Mouse (Mus musculus): ENCODE measurements at regions not wholly inside any gene's neighbourhood (a gene's known extent, or its start where the extent isn't known, plus 50 kb on each side); places are given as distances from the start of the nearest gene placed in this dataset.
"Not testable (repeated sequence)": the region's sequence is repeated elsewhere in the genome, so short reads cannot be mapped to it uniquely, and the experiment has no call there.

- no peaks in the 10 kb centered on the region for H3K36me3 ChIP-seq (ENCODE audit: control insufficient read depth, insufficient read depth, low read length)
- H3K9me3 ChIP-seq (ENCODE audit: control insufficient read depth, low read length): no peaks in the 10 kb centered on the region
- 79% methylated on average over 4 of the region's 4 CpGs for WGBS
- no peak overlapping the region for H3K4me2 ChIP-seq (ENCODE audit: low read depth, low read length)
- H3K27ac ChIP-seq (ENCODE audit: low read length): no peak overlapping the region
- no peaks in the 10 kb centered on the region for H3K27me3 ChIP-seq (replicated peaks; ENCODE audit: control insufficient read depth, insufficient read depth, low read length)
- H3K4me1 ChIP-seq (ENCODE audit: control insufficient read depth, insufficient read depth, low read length): no peaks in the 10 kb centered on the region
- no peak overlapping the region for H3K4me3 ChIP-seq (ENCODE audit: low read length)
- no peak for ATAC-seq
- no peak overlapping the region for H3K9ac ChIP-seq (ENCODE audit: low read depth, low read length)
Measured at GRCm38 (mm10) chr11:111996395-111996794, 785.6 kb upstream of the Sox9 start.

GRCm38 (mm10) chr11:112010848-112011247, 771.2 kb upstream of the Sox9 start:
- not testable (repeated sequence) for H3K4me1 ChIP-seq (ENCODE audit: control insufficient read depth, insufficient read depth, low read length); H3K9ac ChIP-seq (ENCODE audit: low read depth, low read length); H3K4me2 ChIP-seq (ENCODE audit: low read depth, low read length); H3K9me3 ChIP-seq (ENCODE audit: control insufficient read depth, low read length); H3K27me3 ChIP-seq (replicated peaks; ENCODE audit: control insufficient read depth, insufficient read depth, low read length); ATAC-seq; H3K27ac ChIP-seq (ENCODE audit: low read length); H3K36me3 ChIP-seq (ENCODE audit: control insufficient read depth, insufficient read depth, low read length); H3K4me3 ChIP-seq (ENCODE audit: low read length)
- WGBS: no CpG with 5 or more reads among the region's 2 CpGs

- H3K4me1 ChIP-seq (ENCODE audit: control insufficient read depth, insufficient read depth, low read length): no peaks in the 10 kb centered on the region
- H3K27ac ChIP-seq (ENCODE audit: low read length): no peak overlapping the region
- H3K4me3 ChIP-seq (ENCODE audit: low read length): no peak overlapping the region
- no peak overlapping the region for H3K4me2 ChIP-seq (ENCODE audit: low read depth, low read length)
- no peaks in the 10 kb centered on the region for H3K27me3 ChIP-seq (replicated peaks; ENCODE audit: control insufficient read depth, insufficient read depth, low read length)
- no peak for ATAC-seq
- WGBS: 87% methylated on average over 3 of the region's 3 CpGs
- no peak overlapping the region for H3K9ac ChIP-seq (ENCODE audit: low read depth, low read length)
- H3K36me3 ChIP-seq (ENCODE audit: control insufficient read depth, insufficient read depth, low read length): no peaks in the 10 kb centered on the region
- no peaks in the 10 kb centered on the region for H3K9me3 ChIP-seq (ENCODE audit: control insufficient read depth, low read length)
Measured at GRCm38 (mm10) chr11:112017906-112018305, 764.1 kb upstream of the Sox9 start.

- Histone ChIP-seq H3K4me3 (ENCODE audit: low read length) (no peak overlapping the region), H3K9me3 (ENCODE audit: control insufficient read depth, low read length) (no peaks in the 10 kb centered on the region), H3K27me3 (replicated peaks; ENCODE audit: control insufficient read depth, insufficient read depth, low read length) (no peaks in the 10 kb centered on the region), H3K27ac (ENCODE audit: low read length) (no peak overlapping the region), H3K4me2 (ENCODE audit: low read depth, low read length) (no peak overlapping the region), H3K4me1 (ENCODE audit: control insufficient read depth, insufficient read depth, low read length) (no peaks in the 10 kb centered on the region), H3K36me3 (ENCODE audit: control insufficient read depth, insufficient read depth, low read length) (no peaks in the 10 kb centered on the region), H3K9ac (ENCODE audit: low read depth, low read length) (no peak overlapping the region)
- no peak for ATAC-seq
- 74% methylated on average over 5 of the region's 5 CpGs for WGBS
Measured at GRCm38 (mm10) chr11:112028031-112028430, 754.0 kb upstream of the Sox9 start.

GRCm38 (mm10) chr11:112038741-112039140, 743.3 kb upstream of the Sox9 start:
- Histone ChIP-seq H3K27ac (ENCODE audit: low read length) (no peak overlapping the region), H3K9me3 (ENCODE audit: control insufficient read depth, low read length) (no peaks in the 10 kb centered on the region), H3K27me3 (replicated peaks; ENCODE audit: control insufficient read depth, insufficient read depth, low read length) (no peaks in the 10 kb centered on the region), H3K36me3 (ENCODE audit: control insufficient read depth, insufficient read depth, low read length) (no peaks in the 10 kb centered on the region), H3K4me3 (ENCODE audit: low read length) (no peak overlapping the region), H3K9ac (ENCODE audit: low read depth, low read length) (no peak overlapping the region), H3K4me2 (ENCODE audit: low read depth, low read length) (no peak overlapping the region), H3K4me1 (ENCODE audit: control insufficient read depth, insufficient read depth, low read length) (no peaks in the 10 kb centered on the region)
- no peak for ATAC-seq
- 94% methylated on average over 11 of the region's 11 CpGs for WGBS

GRCm38 (mm10) chr11:112044455-112044854, 737.6 kb upstream of the Sox9 start:
- WGBS: 51% methylated on average over 5 of the region's 5 CpGs
- H3K4me1 ChIP-seq (ENCODE audit: control insufficient read depth, insufficient read depth, low read length): no peaks in the 10 kb centered on the region
- H3K27me3 ChIP-seq (replicated peaks; ENCODE audit: control insufficient read depth, insufficient read depth, low read length): no peaks in the 10 kb centered on the region
- no peak overlapping the region for H3K4me3 ChIP-seq (ENCODE audit: low read length)
- no peak overlapping the region for H3K4me2 ChIP-seq (ENCODE audit: low read depth, low read length)
- no peaks in the 10 kb centered on the region for H3K36me3 ChIP-seq (ENCODE audit: control insufficient read depth, insufficient read depth, low read length)
- no peak overlapping the region for H3K9ac ChIP-seq (ENCODE audit: low read depth, low read length)
- no peak for ATAC-seq
- H3K9me3 ChIP-seq (ENCODE audit: control insufficient read depth, low read length): no peaks in the 10 kb centered on the region
- H3K27ac ChIP-seq (ENCODE audit: low read length): no peak overlapping the region

GRCm38 (mm10) chr11:112045353-112045752, 736.7 kb upstream of the Sox9 start:
- H3K36me3 ChIP-seq (ENCODE audit: control insufficient read depth, insufficient read depth, low read length): no peaks in the 10 kb centered on the region
- no peak overlapping the region for H3K27ac ChIP-seq (ENCODE audit: low read length)
- H3K9ac ChIP-seq (ENCODE audit: low read depth, low read length): no peak overlapping the region
- no peak for ATAC-seq
- no peak overlapping the region for H3K4me2 ChIP-seq (ENCODE audit: low read depth, low read length)
- no peaks in the 10 kb centered on the region for H3K4me1 ChIP-seq (ENCODE audit: control insufficient read depth, insufficient read depth, low read length)
- H3K27me3 ChIP-seq (replicated peaks; ENCODE audit: control insufficient read depth, insufficient read depth, low read length): no peaks in the 10 kb centered on the region
- H3K4me3 ChIP-seq (ENCODE audit: low read length): no peak overlapping the region
- no peaks in the 10 kb centered on the region for H3K9me3 ChIP-seq (ENCODE audit: control insufficient read depth, low read length)
- WGBS: 82% methylated on average over 2 of the region's 2 CpGs

- WGBS: 61% methylated on average over 7 of the region's 7 CpGs
- Histone ChIP-seq H3K36me3 (ENCODE audit: control insufficient read depth, insufficient read depth, low read length) (no peaks in the 10 kb centered on the region), H3K4me2 (ENCODE audit: low read depth, low read length) (no peak overlapping the region), H3K9me3 (ENCODE audit: control insufficient read depth, low read length) (no peaks in the 10 kb centered on the region), H3K4me3 (ENCODE audit: low read length) (no peak overlapping the region), H3K4me1 (ENCODE audit: control insufficient read depth, insufficient read depth, low read length) (no peaks in the 10 kb centered on the region), H3K9ac (ENCODE audit: low read depth, low read length) (no peak overlapping the region), H3K27ac (ENCODE audit: low read length) (no peak overlapping the region), H3K27me3 (replicated peaks; ENCODE audit: control insufficient read depth, insufficient read depth, low read length) (no peaks in the 10 kb centered on the region)
- no peak for ATAC-seq
Measured at GRCm38 (mm10) chr11:112050362-112050761, 731.7 kb upstream of the Sox9 start.

GRCm38 (mm10) chr11:112055591-112055990, 726.4 kb upstream of the Sox9 start:
- Histone ChIP-seq H3K4me1 (ENCODE audit: control insufficient read depth, insufficient read depth, low read length) (no peaks in the 10 kb centered on the region), H3K36me3 (ENCODE audit: control insufficient read depth, insufficient read depth, low read length) (no peaks in the 10 kb centered on the region), H3K4me3 (ENCODE audit: low read length) (no peak overlapping the region), H3K4me2 (ENCODE audit: low read depth, low read length) (no peak overlapping the region), H3K27me3 (replicated peaks; ENCODE audit: control insufficient read depth, insufficient read depth, low read length) (no peaks in the 10 kb centered on the region), H3K9ac (ENCODE audit: low read depth, low read length) (no peak overlapping the region), H3K27ac (ENCODE audit: low read length) (no peak overlapping the region), H3K9me3 (ENCODE audit: control insufficient read depth, low read length) (no peaks in the 10 kb centered on the region)
- ATAC-seq: no peak
- 52% methylated on average over 6 of the region's 6 CpGs for WGBS

- Histone ChIP-seq H3K4me3 (ENCODE audit: low read length) (no peak overlapping the region), H3K4me2 (ENCODE audit: low read depth, low read length) (no peak overlapping the region), H3K4me1 (ENCODE audit: control insufficient read depth, insufficient read depth, low read length) (no peaks in the 10 kb centered on the region), H3K27ac (ENCODE audit: low read length) (no peak overlapping the region), H3K36me3 (ENCODE audit: control insufficient read depth, insufficient read depth, low read length) (no peaks in the 10 kb centered on the region), H3K9me3 (ENCODE audit: control insufficient read depth, low read length) (no peaks in the 10 kb centered on the region; the same call in 1 of the 2 replicates), H3K27me3 (replicated peaks; ENCODE audit: control insufficient read depth, insufficient read depth, low read length) (no peaks in the 10 kb centered on the region), H3K9ac (ENCODE audit: low read depth, low read length) (no peak overlapping the region)
- no peak for ATAC-seq
- WGBS: 77% methylated on average over 3 of the region's 3 CpGs
Measured at GRCm38 (mm10) chr11:112067176-112067575, 714.8 kb upstream of the Sox9 start.

Data from intestine, embryonic 16.5 days (tissue).